Comparison of ENCODE assay signal across 17 mouse cellular contexts in genomic region chr8:119897069-119897468, GRCm38 (mm10). TPM values are rescaled to one million over a fixed set of nuclear protein-coding genes. Genes with fewer than 3 reads are reported as not detected.
"Had no signal": no experiment of that assay in that cellular context is flagged by ENCODE, and none has a peak within 500 bp of the region (broad histone marks: within the 10 kb centered on the region; RNA-seq: fewer than 3 reads in every experiment).

No protein-coding gene starts in this region.

- ATAC-seq: lung, postnatal 0 days; midbrain, embryonic 15.5 days had no signal

- DNase-seq: kidney, adult 9 months; kidney, postnatal 4 days; liver, embryonic 13.5 days; liver, postnatal 0 days; lung, postnatal 36 days; retina, postnatal 1 day; right cerebral cortex, postnatal 14 days; thymus, postnatal 36 days had no signal

- H3K4me1 ChIP-seq: hindbrain, embryonic 15.5 days; midbrain, embryonic 15.5 days; neural tube, embryonic 13.5 days had no signal

- H3K27ac ChIP-seq: hindbrain, embryonic 15.5 days; left cerebral cortex, adult 2 months; limb, embryonic 10.5 days; liver, embryonic 13.5 days; midbrain, embryonic 15.5 days; neural tube, embryonic 13.5 days had no signal

- H3K9me3 ChIP-seq: hindbrain, embryonic 15.5 days; limb, embryonic 10.5 days; liver, embryonic 13.5 days; midbrain, embryonic 15.5 days; neural tube, embryonic 13.5 days had no signal

- H3K4me3 ChIP-seq: hindbrain, embryonic 15.5 days; left cerebral cortex, adult 2 months; liver, embryonic 13.5 days; midbrain, embryonic 15.5 days; neural tube, embryonic 13.5 days had no signal

- H3K9ac ChIP-seq: hindbrain, embryonic 15.5 days; liver, embryonic 13.5 days; liver, postnatal 0 days; midbrain, embryonic 15.5 days; neural tube, embryonic 13.5 days had no signal

- H3K4me2 ChIP-seq: hindbrain, embryonic 15.5 days; midbrain, embryonic 11.5 days; midbrain, embryonic 15.5 days; neural tube, embryonic 13.5 days had no signal

- H3K36me3 ChIP-seq: hindbrain, embryonic 15.5 days; limb, embryonic 10.5 days; liver, embryonic 13.5 days; midbrain, embryonic 15.5 days; neural tube, embryonic 13.5 days had no signal

RNA-seq across cellular contexts. Expression of gene Gm20388, which starts 13.6 kb away (rescaled TPM):
- total RNA-seq: layer of hippocampus, postnatal 14 days had no signal
- polyA plus RNA-seq: liver, embryonic 13.5 days; liver, postnatal 0 days; lung, postnatal 0 days; midbrain, embryonic 11.5 days; thymus, postnatal 0 days had no signal
